ENCODE assay signal across 47 mouse cellular contexts in genomic region chr2:110586692-110587091, GRCm38 (mm10). TPM values are rescaled to one million over a fixed set of nuclear protein-coding genes. Genes with fewer than 3 reads are reported as not detected.
"Had no signal": no experiment of that assay in that cellular context is flagged by ENCODE, and none has a peak within 500 bp of the region (broad histone marks: within the 10 kb centered on the region; RNA-seq: fewer than 3 reads in every experiment).

No protein-coding gene starts in this region.

- H3K36me3 ChIP-seq: heart, embryonic 10.5 days; heart, embryonic 12.5 days; heart, embryonic 13.5 days; heart, embryonic 15.5 days; hindbrain, embryonic 10.5 days; hindbrain, embryonic 12.5 days; hindbrain, embryonic 13.5 days; hindbrain, embryonic 15.5 days; kidney, embryonic 15.5 days had no signal

- H3K4me3 ChIP-seq: heart, embryonic 10.5 days; heart, embryonic 12.5 days; heart, embryonic 13.5 days; heart, embryonic 15.5 days; hindbrain, embryonic 10.5 days; hindbrain, embryonic 12.5 days; hindbrain, embryonic 13.5 days; hindbrain, embryonic 15.5 days; kidney, embryonic 15.5 days; layer of hippocampus, adult 2 months; left cerebral cortex, adult 2 months had no signal

- H3K9me3 ChIP-seq: heart, embryonic 10.5 days; heart, embryonic 12.5 days; heart, embryonic 13.5 days; heart, embryonic 15.5 days; hindbrain, embryonic 10.5 days; hindbrain, embryonic 12.5 days; hindbrain, embryonic 13.5 days; hindbrain, embryonic 15.5 days; kidney, embryonic 15.5 days had no signal

- H3K9ac ChIP-seq: heart, embryonic 12.5 days; heart, embryonic 13.5 days; heart, embryonic 15.5 days; hindbrain, embryonic 12.5 days; hindbrain, embryonic 13.5 days; hindbrain, embryonic 15.5 days; kidney, embryonic 15.5 days had no signal

- H3K4me2 ChIP-seq: heart, embryonic 11.5 days; heart, embryonic 12.5 days; heart, embryonic 13.5 days; heart, embryonic 15.5 days; hindbrain, embryonic 12.5 days; hindbrain, embryonic 13.5 days; hindbrain, embryonic 15.5 days; kidney, embryonic 15.5 days had no signal

- H3K4me1 ChIP-seq: heart, embryonic 10.5 days; heart, embryonic 12.5 days; heart, embryonic 13.5 days; heart, embryonic 15.5 days; hindbrain, embryonic 10.5 days; hindbrain, embryonic 12.5 days; hindbrain, embryonic 13.5 days; hindbrain, embryonic 15.5 days; kidney, embryonic 15.5 days had no signal

- ATAC-seq: hindbrain, embryonic 16.5 days; hindbrain, postnatal 0 days; inflammation-experienced regulatory T-cells, adult 6 months had no signal

- H3K27me3 ChIP-seq: heart, embryonic 12.5 days; heart, embryonic 13.5 days; heart, embryonic 15.5 days; hindbrain, embryonic 12.5 days; hindbrain, embryonic 13.5 days; hindbrain, embryonic 15.5 days; kidney, embryonic 15.5 days had no signal

- DNase-seq: heart, adult 18-20 months; heart, postnatal 10 days; heart, postnatal 14 days; heart, postnatal 36 days; heart, postnatal 4 days; kidney, adult 11 months; kidney, adult 18-20 months; kidney, adult 2 months; kidney, adult 8-10 months; kidney, adult 9 months; kidney, postnatal 10 days; kidney, postnatal 14 days; kidney, postnatal 25 days; kidney, postnatal 36 days; kidney, postnatal 4 days; layer of hippocampus, adult 9-11 months; layer of hippocampus, postnatal 36 days had no signal

- H3K27ac ChIP-seq: heart, embryonic 10.5 days; heart, embryonic 13.5 days; heart, embryonic 15.5 days; hindbrain, embryonic 10.5 days; hindbrain, embryonic 12.5 days; hindbrain, embryonic 13.5 days; hindbrain, embryonic 15.5 days; hindbrain, postnatal 0 days; kidney, embryonic 15.5 days; kidney, postnatal 0 days; layer of hippocampus, adult 2 months; left cerebral cortex, adult 2 months had no signal

RNA-seq across cellular contexts. Expression of gene Slc5a12, which starts 10.4 kb away (rescaled TPM):
- total RNA-seq: heart, adult 18-20 months; heart, adult 8-10 months; heart, postnatal 10 days; heart, postnatal 14 days; heart, postnatal 25 days; heart, postnatal 36 days; heart, postnatal 4 days; hematopoietic stem cell, adult 5-6 weeks; hindbrain, postnatal 0 days; layer of hippocampus, adult 18-20 months; layer of hippocampus, adult 2 months; layer of hippocampus, adult 8-10 months; layer of hippocampus, postnatal 10 days; layer of hippocampus, postnatal 14 days; layer of hippocampus, postnatal 25 days; layer of hippocampus, postnatal 36 days; left cerebral cortex, adult 18-20 months; left cerebral cortex, adult 2 months; left cerebral cortex, adult 8-10 months had no signal
- polyA plus RNA-seq: heart, embryonic 10.5 days; heart, embryonic 11.5 days; heart, embryonic 12.5 days; heart, embryonic 13.5 days; heart, embryonic 14.5 days; heart, embryonic 15.5 days; heart, embryonic 16.5 days; heart, postnatal 0 days; hindbrain, embryonic 10.5 days; hindbrain, embryonic 12.5 days; hindbrain, embryonic 13.5 days; hindbrain, embryonic 15.5 days; hindbrain, embryonic 16.5 days; hindbrain, postnatal 0 days; inflammation-experienced regulatory T-cells, adult 6 months; intestine, embryonic 14.5 days had no signal
